20 mouse cellular contexts compared by ENCODE assay signal in the genomic region with DNA sequence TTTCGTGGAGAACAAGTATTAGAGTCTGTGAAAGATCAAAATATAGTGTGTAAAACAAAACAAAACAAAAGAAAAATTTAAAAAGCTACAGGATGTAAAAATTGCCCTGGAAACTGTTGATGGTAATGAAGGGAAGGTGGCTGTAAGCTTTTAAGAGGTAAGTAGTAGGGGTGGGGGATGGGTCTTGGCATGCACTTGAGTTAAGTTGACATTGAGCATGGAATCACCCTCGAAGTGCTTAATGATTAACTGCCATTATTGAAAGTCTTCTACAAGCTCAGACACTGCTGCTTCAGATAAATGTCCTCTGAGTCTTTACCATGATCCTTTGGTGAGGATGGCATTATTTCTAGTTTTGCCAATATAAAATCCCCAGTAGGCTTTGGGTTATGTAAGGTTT. TPM values are rescaled to one million over a fixed set of nuclear protein-coding genes. Genes with fewer than 3 reads are reported as not detected.
DNase-seq lines count a peak whose midpoint lies in the region; ATAC-seq and TF ChIP-seq lines count a peak whose summit lies in the region.
"Had no signal": no experiment of that assay in that cellular context is flagged by ENCODE, and none has a peak within 500 bp of the region (broad histone marks: within the 10 kb centered on the region; RNA-seq: fewer than 3 reads in every experiment).

No protein-coding gene starts in this region.

- TF ChIP-seq EP300 in lung, postnatal 0 days (IDR thresholded peaks at IDR 0.05) = no peak
- no peak for TF ChIP-seq EP300 in stomach, postnatal 0 days (optimal IDR thresholded peaks at IDR 0.05)

- no peak overlapping the region for H3K4me3 ChIP-seq in intestine, embryonic 15.5 days (replicated peaks)
- no peak overlapping the region for H3K4me3 ChIP-seq in intestine, postnatal 0 days (ENCODE audit: low read depth, low read length)
- no peak overlapping the region for H3K4me3 ChIP-seq in lung, postnatal 0 days (ENCODE audit: low read depth, low read length)
- H3K4me3 ChIP-seq in stomach, postnatal 0 days (ENCODE audit: low read depth, low read length) = no peak overlapping the region
- no peak overlapping the region for H3K4me3 ChIP-seq in hindbrain, embryonic 14.5 days (replicated peaks; ENCODE audit: low read length)
- H3K4me3 ChIP-seq: heart, embryonic 12.5 days; hindbrain, embryonic 12.5 days; limb, embryonic 12.5 days; megakaryocyte, embryonic 14.5 days had no signal

- H3K27ac ChIP-seq in intestine, embryonic 15.5 days = no peak overlapping the region
- H3K27ac ChIP-seq in intestine, postnatal 0 days (ENCODE audit: low read depth, low read length) = no peak overlapping the region
- H3K27ac ChIP-seq in lung, postnatal 0 days (ENCODE audit: low read length) = no peak overlapping the region
- no peak overlapping the region for H3K27ac ChIP-seq in stomach, postnatal 0 days (replicated peaks)
- no peak overlapping the region for H3K27ac ChIP-seq in hindbrain, embryonic 14.5 days
- H3K27ac ChIP-seq: hindbrain, embryonic 12.5 days; kidney, postnatal 0 days; limb, embryonic 12.5 days had no signal

- no peaks in the 10 kb centered on the region for H3K9me3 ChIP-seq in intestine, embryonic 15.5 days
- H3K9me3 ChIP-seq in intestine, postnatal 0 days (ENCODE audit: control insufficient read depth) = no peaks in the 10 kb centered on the region
- no peaks in the 10 kb centered on the region for H3K9me3 ChIP-seq in lung, postnatal 0 days (ENCODE audit: low read length)
- no peaks in the 10 kb centered on the region for H3K9me3 ChIP-seq in stomach, postnatal 0 days (ENCODE audit: control insufficient read depth, low read length)
- H3K9me3 ChIP-seq in hindbrain, embryonic 14.5 days (ENCODE audit: control insufficient read depth, low read length) = no peaks in the 10 kb centered on the region
- H3K9me3 ChIP-seq: heart, embryonic 12.5 days; hindbrain, embryonic 12.5 days; limb, embryonic 12.5 days; megakaryocyte, embryonic 14.5 days had no signal

- no peaks in the 10 kb centered on the region for H3K4me1 ChIP-seq in intestine, embryonic 15.5 days (replicated peaks)
- H3K4me1 ChIP-seq in intestine, postnatal 0 days (replicated peaks; ENCODE audit: control insufficient read depth, insufficient read depth, low read length) = no peaks in the 10 kb centered on the region
- H3K4me1 ChIP-seq in lung, postnatal 0 days (ENCODE audit: insufficient read depth, low read depth, low read length) = no peaks in the 10 kb centered on the region; the same call in 1 of the 2 replicates
- no peaks in the 10 kb centered on the region for H3K4me1 ChIP-seq in stomach, postnatal 0 days (replicated peaks; ENCODE audit: control insufficient read depth, insufficient read depth)
- peaks cover 3% of the 10 kb centered on the region; the same call in 1 of the 2 replicates for H3K4me1 ChIP-seq in hindbrain, embryonic 14.5 days (replicated peaks; ENCODE audit: control insufficient read depth, insufficient read depth, low read length)

- no peaks in the 10 kb centered on the region for H3K27me3 ChIP-seq in intestine, embryonic 15.5 days (replicated peaks)
- no peaks in the 10 kb centered on the region for H3K27me3 ChIP-seq in intestine, postnatal 0 days (replicated peaks; ENCODE audit: control insufficient read depth, insufficient read depth, low read length)
- H3K27me3 ChIP-seq in lung, postnatal 0 days (replicated peaks; ENCODE audit: insufficient read depth, low read length) = no peaks in the 10 kb centered on the region
- no peaks in the 10 kb centered on the region for H3K27me3 ChIP-seq in stomach, postnatal 0 days (ENCODE audit: control insufficient read depth, insufficient read depth, low read length)
- peaks cover 4% of the 10 kb centered on the region; the same call in 1 of the 2 replicates for H3K27me3 ChIP-seq in hindbrain, embryonic 14.5 days (ENCODE audit: control insufficient read depth, insufficient read depth, low read length)

- intact Hi-C loops in left cerebral cortex, postnatal 25 days (cut with DNase I) = no loop called here

- no peaks in the 10 kb centered on the region for H3K36me3 ChIP-seq in intestine, embryonic 15.5 days
- H3K36me3 ChIP-seq in intestine, postnatal 0 days (ENCODE audit: control insufficient read depth, insufficient read depth) = no peaks in the 10 kb centered on the region
- no peaks in the 10 kb centered on the region for H3K36me3 ChIP-seq in lung, postnatal 0 days (ENCODE audit: insufficient read depth, low read length)
- H3K36me3 ChIP-seq in stomach, postnatal 0 days (ENCODE audit: control insufficient read depth, insufficient read depth, low read length) = no peaks in the 10 kb centered on the region
- H3K36me3 ChIP-seq in hindbrain, embryonic 14.5 days (replicated peaks; ENCODE audit: control insufficient read depth, insufficient read depth) = peaks cover 7% of the 10 kb centered on the region; the same call in 1 of the 2 replicates
- H3K36me3 ChIP-seq: hindbrain, embryonic 12.5 days had no signal

- DNase-seq in lung, adult 18-20 months = peak; percentile 5 to 19
- DNase-seq in lung, postnatal 0 days (ENCODE audit: low spot score) = no peak
- peak; percentile 49 to 68 for DNase-seq in kidney, adult 8-10 months
- DNase-seq in stomach, postnatal 0 days (ENCODE audit: low spot score) = peak; percentile 21
- no peak for DNase-seq in hindbrain, embryonic 14.5 days (ENCODE audit: low spot score)
- no peak for DNase-seq in left cerebral cortex, postnatal 25 days (ENCODE audit: low spot score in 2 of 2)
- DNase-seq: adrenal gland, adult 2 months; cerebellum, adult 8-10 months; heart, adult 11 months; heart, postnatal 14 days; lung, adult 2 months; midbrain, embryonic 14.5 days; thymus, postnatal 25 days had no signal

- 54% methylated on average over 2 of the region's 2 CpGs for WGBS in intestine, embryonic 15.5 days
- WGBS in intestine, postnatal 0 days = 41% methylated on average over 2 of the region's 2 CpGs
- WGBS in lung, postnatal 0 days = 50% methylated on average over 2 of the region's 2 CpGs
- WGBS in stomach, postnatal 0 days = 52% methylated on average over 2 of the region's 2 CpGs
- 73% methylated on average over 2 of the region's 2 CpGs for WGBS in hindbrain, embryonic 14.5 days

- no peak for TF ChIP-seq CTCF in intestine, postnatal 0 days (IDR thresholded peaks at IDR 0.05; ENCODE audit: low read depth)
- TF ChIP-seq CTCF in lung, postnatal 0 days (IDR thresholded peaks at IDR 0.05) = no peak
- TF ChIP-seq CTCF in stomach, postnatal 0 days (IDR thresholded peaks at IDR 0.05; ENCODE audit: low read depth) = no peak

- H3K4me2 ChIP-seq in intestine, embryonic 15.5 days (replicated peaks) = no peak overlapping the region
- H3K4me2 ChIP-seq in intestine, postnatal 0 days (replicated peaks; ENCODE audit: low read depth) = no peak overlapping the region
- H3K4me2 ChIP-seq in lung, postnatal 0 days (replicated peaks; ENCODE audit: low read depth, low read length) = no peak overlapping the region
- no peak overlapping the region for H3K4me2 ChIP-seq in stomach, postnatal 0 days (replicated peaks; ENCODE audit: low read depth)
- H3K4me2 ChIP-seq in hindbrain, embryonic 14.5 days (replicated peaks) = no peak overlapping the region
- H3K4me2 ChIP-seq: heart, embryonic 12.5 days; hindbrain, embryonic 12.5 days; limb, embryonic 12.5 days had no signal

- peak; percentile 34; the same call in 1 of the 2 replicates for ATAC-seq in intestine, embryonic 15.5 days
- no peak for ATAC-seq in intestine, postnatal 0 days
- no peak for ATAC-seq in lung, postnatal 0 days
- ATAC-seq in stomach, postnatal 0 days (ENCODE audit: low FRiP score, low TSS enrichment) = no peak
- ATAC-seq in hindbrain, embryonic 14.5 days (ENCODE audit: low FRiP score) = no peak

- no peak overlapping the region for H3K9ac ChIP-seq in intestine, embryonic 15.5 days
- no peak overlapping the region for H3K9ac ChIP-seq in intestine, postnatal 0 days (ENCODE audit: low read depth, low read length)
- no peak overlapping the region for H3K9ac ChIP-seq in lung, postnatal 0 days (replicated peaks; ENCODE audit: low read depth)
- no peak overlapping the region for H3K9ac ChIP-seq in stomach, postnatal 0 days (ENCODE audit: low read length)
- H3K9ac ChIP-seq in hindbrain, embryonic 14.5 days = no peak overlapping the region
- H3K9ac ChIP-seq: heart, embryonic 12.5 days; hindbrain, embryonic 12.5 days; limb, embryonic 12.5 days had no signal

RNA-seq across cellular contexts. Expression of gene Ogt, which starts 5.4 kb away (rescaled TPM):
- polyA plus RNA-seq in intestine, embryonic 15.5 days (2015; fragmentation: Nextera tagmentation; extraction: Ambion mirVana) = 111 and 117 TPM in 2 replicates
- 38.5 and 38.7 TPM in 2 replicates for polyA plus RNA-seq in intestine, postnatal 0 days (2015; fragmentation: Nextera tagmentation; extraction: Ambion mirVana)
- 76.6 and 88.2 TPM in 2 replicates for polyA plus RNA-seq in lung, postnatal 0 days (2015; fragmentation: Nextera tagmentation; extraction: Ambion mirVana)
- polyA plus RNA-seq in stomach, postnatal 0 days (2015; fragmentation: Nextera tagmentation; extraction: Ambion mirVana) = 41.1 and 48.2 TPM in 2 replicates
- 219 and 248 TPM in 2 replicates for polyA plus RNA-seq in hindbrain, embryonic 14.5 days (2014; fragmentation: Nextera tagmentation; extraction: Ambion mirVana)
- total RNA-seq in left cerebral cortex, postnatal 25 days (2021) = 100 to 1,000 TPM; 212 to 236 TPM

Comparison
In these comparisons a context has a peak if more than half of its experiments do, and no peak if none do; other contexts are left out.
1. DNase-seq: peak in lung, adult 18-20 months (2 of 2), kidney, adult 8-10 months (2 of 2) and stomach, postnatal 0 days (single experiment); none in lung, postnatal 0 days (single experiment), hindbrain, embryonic 14.5 days (single experiment) and left cerebral cortex, postnatal 25 days (0 of 2).